Mouse (Mus musculus) left cerebral cortex, postnatal 4 days (tissue): Measurements from ENCODE around the gene 2310057N15Rik. TPM values are rescaled to one million over a fixed set of nuclear protein-coding genes. Genes with fewer than 3 reads are reported as not detected.
A peak's percentile ranks its signal among the peaks of the same experiment; 100 is the strongest.
"Not testable (repeated sequence)": the region's sequence is repeated elsewhere in the genome, so short reads cannot be mapped to it uniquely, and the experiment has no call there.

Experiments used
- DNase-seq: peaks from one replicate; pipeline ENCODE4 v3.0.0-alpha.2; 2022
- intact Hi-C: fragments of 180-260 bp; cut with DNase I; formaldehyde crosslinking; loops from one replicate; pipeline ENCODE4 v1.15.1; 2025
- total RNA-seq, 2 experiments: library from RNA; stranded (reverse); gene quantifications; 2 replicates each; pipeline ENCODE4 v1.2.3; 2021

2310057N15Rik gene
- not detected for total RNA-seq

- no peak for DNase-seq
- intact Hi-C loops: no loop called here
Measured at GRCm38 (mm10) chr16:88774106-88774505, at the start of gene 2310057N15Rik. Gene 2310057N15Rik, minus strand, starts transcription at chr16:88774206.

GRCm38 (mm10) chr16:88823736-88824135, 49.7 kb upstream of the 2310057N15Rik start:
- intact Hi-C loops: no loop called here
- DNase-seq: no peak

DNA sequence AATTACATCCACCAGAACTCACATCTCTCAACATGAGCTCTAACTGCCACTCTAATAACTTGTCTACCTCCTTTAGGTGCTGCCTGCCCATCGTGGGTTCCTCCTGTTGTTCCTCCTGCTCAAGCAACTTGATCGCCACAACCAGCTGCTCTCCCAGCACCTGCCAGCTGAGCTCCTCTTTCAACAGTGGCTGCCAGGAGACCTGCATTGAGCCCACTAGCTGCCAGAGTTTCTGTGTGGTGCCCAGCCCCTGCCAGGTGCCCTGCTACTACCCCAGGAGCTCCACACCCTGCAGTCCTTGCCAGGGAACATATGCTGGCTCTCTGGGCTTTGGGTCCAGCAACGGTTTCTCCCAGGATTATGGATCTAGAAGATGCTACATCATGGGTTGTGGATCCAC, 46.1 kb upstream of the 2310057N15Rik start, which contains the start of gene Krtap15:
Krtap15 (plus strand) TSS at position 150 of the 400 bp plus-strand sequence.
- intact Hi-C loops: no loop called here
- DNase-seq: peak; percentile 60

GRCm38 (mm10) chr16:88811827-88812226, 37.8 kb upstream of the 2310057N15Rik start, which contains the start of gene Gm20741:
Gene Gm20741, minus strand, starts transcription at chr16:88812220.
- peak; percentile 70 for DNase-seq
- intact Hi-C loops: no loop called here

- intact Hi-C loops: no loop called here
- peak; percentile 72 for DNase-seq
Measured at GRCm38 (mm10) chr16:88786786-88787185, 12.8 kb upstream of the 2310057N15Rik start.

- intact Hi-C loops: no loop called here
- DNase-seq: no peak
Measured at GRCm38 (mm10) chr16:88777596-88777995, 3.6 kb upstream of the 2310057N15Rik start, which contains the start of gene Gm5965. Gene Gm5965, plus strand, starts transcription at chr16:88777896.

DNA sequence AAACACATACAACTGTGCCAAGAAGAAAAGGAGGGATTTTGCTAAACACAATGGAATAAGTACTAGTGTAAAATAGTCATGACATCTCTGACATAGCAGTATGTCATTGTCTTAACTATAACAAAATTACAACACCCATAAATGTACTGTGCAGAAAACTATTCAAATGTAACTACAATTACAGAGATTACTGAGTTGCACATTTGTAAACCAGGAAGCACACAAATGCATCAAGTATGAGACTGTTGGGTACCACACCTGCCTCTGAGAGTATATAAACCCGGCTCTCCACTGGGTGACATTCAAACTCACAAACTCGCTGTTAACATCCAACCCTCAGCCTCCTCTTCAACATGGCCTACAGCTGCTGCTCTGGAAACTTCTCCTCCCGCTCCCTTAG, 15.5 kb downstream of the 2310057N15Rik start, which contains the start of gene 2310034C09Rik:
2310034C09Rik (plus strand) TSS at position 301 of the 400 bp plus-strand sequence.
- DNase-seq, intact Hi-C loops: not testable (repeated sequence)

DNA sequence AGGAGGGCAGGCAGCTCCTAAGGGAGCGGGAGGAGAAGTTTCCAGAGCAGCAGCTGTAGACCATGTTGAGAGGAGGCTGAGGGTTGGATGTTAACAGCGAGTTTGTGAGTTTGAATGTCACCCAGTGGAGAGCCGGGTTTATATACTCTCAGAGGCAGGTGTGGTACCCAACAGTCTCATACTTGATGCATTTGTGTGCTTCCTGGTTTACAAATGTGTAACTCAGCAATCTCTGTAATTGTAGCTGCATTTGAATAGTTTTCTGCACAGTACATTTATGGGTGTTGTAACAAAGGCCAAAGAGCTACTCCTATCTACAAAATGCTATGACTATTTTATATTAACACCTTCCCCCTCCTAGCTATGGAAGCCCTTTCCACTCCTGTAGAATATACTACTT, 22.5 kb downstream of the 2310057N15Rik start, which contains the start of gene Krtap13:
Krtap13 (minus strand) TSS at position 101 of the 400 bp plus-strand sequence.
- intact Hi-C loops, DNase-seq: not testable (repeated sequence)

- intact Hi-C loops: no loop called here
- DNase-seq: no peak
Measured at GRCm38 (mm10) chr16:88747943-88748342, 26.1 kb downstream of the 2310057N15Rik start.

- intact Hi-C loops: no loop called here
- DNase-seq: no peak
Measured at GRCm38 (mm10) chr16:88744750-88745340, 29.2 kb downstream of the 2310057N15Rik start.

DNA sequence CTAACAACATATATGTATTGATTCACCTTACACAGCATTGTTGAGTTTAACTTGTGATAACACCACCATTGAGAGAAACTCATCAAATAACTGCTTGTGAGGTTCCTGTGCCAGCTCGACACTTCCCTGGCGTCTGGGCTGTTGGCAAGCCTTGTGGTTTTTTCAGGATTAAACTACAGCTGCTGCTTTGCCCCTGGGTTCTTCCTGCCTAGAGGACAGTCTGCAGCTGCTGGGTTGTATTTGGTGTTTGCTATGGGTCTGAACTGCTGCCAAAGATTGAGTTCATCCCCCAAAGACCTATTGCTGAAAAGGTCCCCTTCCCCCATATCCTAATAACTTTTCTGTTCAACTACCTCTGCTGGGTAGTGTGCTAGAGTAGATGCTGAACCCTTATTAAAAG, 38.6 kb downstream of the 2310057N15Rik start:
- intact Hi-C loops: no loop called here

GRCm38 (mm10) chr16:88728812-88729275, 45.2 kb downstream of the 2310057N15Rik start, which contains the start of gene Krtap13-1:
Gene Krtap13-1, plus strand, starts transcription at chr16:88728862.
- peak; percentile 74 for DNase-seq
- intact Hi-C loops: no loop called here

More for the DNA sequence above, 38.6 kb downstream of the 2310057N15Rik start:
- DNase-seq: peak; percentile 50

Other genes starting within 250 kb of the 2310057N15Rik start
- under 1 TPM in 1 of 2 experiments, not detected in 1; 0.28 TPM for gene Cldn8, start 211.0 kb downstream of the 2310057N15Rik start, total RNA-seq
- gene Krtap24-1, start 161.9 kb downstream of the 2310057N15Rik start, total RNA-seq: not detected
- not detected for gene 2310079G19Rik, start 146.5 kb downstream of the 2310057N15Rik start, total RNA-seq
- gene Krtap26-1, start 126.4 kb downstream of the 2310057N15Rik start, total RNA-seq: not detected
- not detected for gene Krtap27-1, start 102.5 kb downstream of the 2310057N15Rik start, total RNA-seq
- gene 2310061N02Rik, start 66.2 kb downstream of the 2310057N15Rik start, total RNA-seq: not detected
- not detected for gene Krtap13-1, start 45.3 kb downstream of the 2310057N15Rik start, total RNA-seq
- not detected for gene Krtap13, start 22.6 kb downstream of the 2310057N15Rik start, total RNA-seq
- not detected for gene 2310034C09Rik, start 15.4 kb downstream of the 2310057N15Rik start, total RNA-seq
- not detected for gene Gm5965, start 3.7 kb upstream of the 2310057N15Rik start, total RNA-seq
- not detected for gene Gm20741, start 38.0 kb upstream of the 2310057N15Rik start, total RNA-seq
- gene Krtap15, start 46.0 kb upstream of the 2310057N15Rik start, total RNA-seq: not detected
- not detected for gene Krtap14, start 51.9 kb upstream of the 2310057N15Rik start, total RNA-seq
- not detected for gene Krtap19-1, start 95.2 kb upstream of the 2310057N15Rik start, total RNA-seq
- gene Krtap19-2, start 100.1 kb upstream of the 2310057N15Rik start, total RNA-seq: not detected
- not detected for gene Krtap19-3, start 103.8 kb upstream of the 2310057N15Rik start, total RNA-seq
- not detected for gene Krtap19-4, start 110.9 kb upstream of the 2310057N15Rik start, total RNA-seq
- gene Krtap19-5, start 122.3 kb upstream of the 2310057N15Rik start, total RNA-seq: not detected
- not detected for gene Krtap19-9b, start 158.1 kb upstream of the 2310057N15Rik start, total RNA-seq
- gene Krtap16-3, start 188.7 kb upstream of the 2310057N15Rik start, total RNA-seq: not detected
- not detected for gene Krtap22-2, start 236.6 kb upstream of the 2310057N15Rik start, total RNA-seq
- gene Gm10229, start 241.1 kb upstream of the 2310057N15Rik start, total RNA-seq: not detected